Mouse (Mus musculus): ENCODE measurements around the gene Kif21b.

GRCm38 (mm10) chr1:136137575-136137974 is 6.4 kb downstream of the Kif21b start:
- no peak for TF ChIP-seq MAFK (IDR thresholded peaks at IDR 0.05; ENCODE audit: insufficient read depth, low read depth, low read length)
- no peak for TF ChIP-seq CHD2 (IDR thresholded peaks at IDR 0.05; ENCODE audit: low read depth, low read length)
- TF ChIP-seq ZC3H11A (IDR thresholded peaks at IDR 0.05; ENCODE audit: borderline replicate concordance, low read depth, low read length), result no peak
- no peak for TF ChIP-seq HCFC1 (IDR thresholded peaks at IDR 0.05; ENCODE audit: borderline replicate concordance, insufficient read depth, low read length)
